10 mouse cellular contexts compared by ENCODE assay signal in the genomic region with DNA sequence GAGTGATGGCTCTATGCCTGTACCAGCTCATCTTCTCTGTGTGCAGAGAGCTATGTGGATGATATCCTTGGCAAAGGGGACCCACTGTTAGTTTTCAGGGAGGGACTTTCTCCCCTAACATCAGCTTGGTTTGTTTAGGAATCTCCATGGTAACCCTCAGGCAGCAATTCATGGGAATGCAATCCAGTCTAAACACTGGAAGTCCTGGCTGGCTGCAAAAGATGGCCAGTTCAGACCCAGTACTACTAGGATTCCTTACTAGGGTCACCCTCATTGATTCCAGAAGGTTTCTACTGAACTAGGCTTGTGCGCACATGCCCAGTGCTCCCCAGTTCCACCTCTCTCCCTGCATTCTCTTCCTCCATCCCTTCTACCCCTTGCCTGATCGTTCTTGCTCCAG.
"Had no signal": no experiment of that assay in that cellular context is flagged by ENCODE, and none has a peak within 500 bp of the region (broad histone marks: within the 10 kb centered on the region; RNA-seq: fewer than 3 reads in every experiment).

No protein-coding gene starts in this region.

- H3K4me3 ChIP-seq: kidney, embryonic 15.5 days; left cerebral cortex, adult 2 months; liver, embryonic 13.5 days; midbrain, embryonic 13.5 days had no signal

- H3K27ac ChIP-seq: kidney, embryonic 15.5 days; left cerebral cortex, adult 2 months; liver, embryonic 13.5 days; macrophage; midbrain, embryonic 13.5 days had no signal

- H3K27me3 ChIP-seq: kidney, embryonic 15.5 days; liver, embryonic 13.5 days; midbrain, embryonic 13.5 days had no signal

- ATAC-seq: midbrain, embryonic 13.5 days had no signal

- H3K36me3 ChIP-seq: kidney, embryonic 15.5 days; liver, embryonic 13.5 days; midbrain, embryonic 13.5 days had no signal

- DNase-seq: kidney, adult 8-10 months; kidney, postnatal 10 days; kidney, postnatal 36 days; layer of hippocampus, postnatal 36 days; liver, embryonic 13.5 days; thymus, postnatal 25 days had no signal

- H3K9me3 ChIP-seq: kidney, embryonic 15.5 days; liver, embryonic 13.5 days; midbrain, embryonic 13.5 days had no signal

- H3K4me1 ChIP-seq: kidney, embryonic 15.5 days; liver, embryonic 13.5 days; midbrain, embryonic 13.5 days had no signal

- H3K9ac ChIP-seq: kidney, embryonic 15.5 days; liver, embryonic 13.5 days; midbrain, embryonic 13.5 days had no signal

- H3K4me2 ChIP-seq: kidney, embryonic 15.5 days; liver, embryonic 13.5 days; midbrain, embryonic 13.5 days had no signal
